Mouse (Mus musculus): Measurements from ENCODE around the gene Vmn2r80. TPM values are rescaled to one million over a fixed set of nuclear protein-coding genes. Genes with fewer than 3 reads are reported as not detected.
"Not testable (repeated sequence)": the region's sequence is repeated elsewhere in the genome, so short reads cannot be mapped to it uniquely, and the experiment has no call there.

Gene Vmn2r80
- polyA plus RNA-seq, 1 experiment from 2014 or later: not detected

DNA sequence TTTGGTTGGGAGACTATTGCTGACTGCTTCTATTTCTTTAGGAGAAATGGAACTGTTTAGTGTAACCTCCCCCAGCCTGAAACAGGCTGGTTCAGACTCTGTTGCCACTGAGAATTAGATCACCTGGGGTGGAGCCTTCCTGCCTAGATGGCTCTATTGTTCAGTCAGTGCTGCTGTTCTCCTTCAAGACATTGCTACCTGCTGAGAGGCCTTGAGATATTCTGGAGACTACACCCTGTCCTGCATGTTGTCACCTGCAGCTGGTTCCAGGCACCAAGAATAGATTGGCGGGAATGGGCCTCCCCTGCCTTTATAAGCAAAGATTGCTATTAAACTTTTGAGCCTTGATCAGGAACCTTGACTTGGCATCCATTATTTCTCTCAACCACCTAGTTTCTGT is 51.4 kb downstream of the Vmn2r80 start:
- H3K4me3 ChIP-seq (ENCODE audit: low read depth, low read length); H3K27ac ChIP-seq (ENCODE audit: low read length); H3K4me2 ChIP-seq (replicated peaks; ENCODE audit: low read depth, low read length); H3K9ac ChIP-seq (replicated peaks; ENCODE audit: low read depth, low read length); ATAC-seq (ENCODE audit: insufficient number of reproducible peaks, insufficient read depth, low FRiP score, low read depth); H3K27me3 ChIP-seq (ENCODE audit: control insufficient read depth, insufficient read depth, low read length); H3K9me3 ChIP-seq (ENCODE audit: control insufficient read depth, low read depth, low read length); H3K4me1 ChIP-seq (ENCODE audit: control insufficient read depth, insufficient read depth, low read length); H3K36me3 ChIP-seq (ENCODE audit: control insufficient read depth, insufficient read depth, low read length): not testable (repeated sequence)
- WGBS: 75% methylated on average over 1 of the region's 1 CpGs

GRCm38 (mm10) chr10:79220432-79220831 is 71.9 kb downstream of the Vmn2r80 start:
- Histone ChIP-seq H3K9ac (replicated peaks; ENCODE audit: low read depth, low read length) (no peak overlapping the region), H3K27me3 (ENCODE audit: control insufficient read depth, insufficient read depth, low read length) (no peaks in the 10 kb centered on the region), H3K4me3 (ENCODE audit: low read depth, low read length) (no peak overlapping the region), H3K9me3 (ENCODE audit: control insufficient read depth, low read depth, low read length) (no peaks in the 10 kb centered on the region), H3K27ac (ENCODE audit: low read length) (no peak overlapping the region), H3K36me3 (ENCODE audit: control insufficient read depth, insufficient read depth, low read length) (no peaks in the 10 kb centered on the region), H3K4me2 (replicated peaks; ENCODE audit: low read depth, low read length) (no peak overlapping the region), H3K4me1 (ENCODE audit: control insufficient read depth, insufficient read depth, low read length) (no peaks in the 10 kb centered on the region)
- ATAC-seq (ENCODE audit: insufficient number of reproducible peaks, insufficient read depth, low FRiP score, low read depth): no peak

DNA sequence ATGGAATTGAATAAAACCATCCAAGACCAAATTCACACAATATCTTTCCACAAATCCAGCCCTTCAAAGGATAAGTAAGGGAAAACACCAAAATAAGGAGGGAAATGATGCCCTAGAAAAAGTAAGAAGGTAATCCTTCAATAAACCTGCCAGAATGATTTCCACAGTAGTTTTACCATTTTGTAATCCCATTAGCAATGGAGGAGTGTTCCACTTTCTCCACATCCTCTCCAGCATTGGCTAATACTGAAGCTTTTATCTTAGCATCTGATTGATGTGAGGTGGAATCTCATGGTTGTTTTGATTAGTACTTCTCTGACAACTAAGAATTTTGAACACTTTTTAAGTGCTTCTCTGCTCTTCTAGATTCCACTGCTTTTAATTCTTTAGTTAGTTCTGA is 73.0 kb downstream of the Vmn2r80 start:
- no peak for ATAC-seq (ENCODE audit: insufficient number of reproducible peaks, insufficient read depth, low FRiP score, low read depth)
- H3K36me3 ChIP-seq (ENCODE audit: control insufficient read depth, insufficient read depth, low read length): no peaks in the 10 kb centered on the region
- H3K9me3 ChIP-seq (ENCODE audit: control insufficient read depth, low read depth, low read length): no peaks in the 10 kb centered on the region
- no peak overlapping the region for H3K4me2 ChIP-seq (replicated peaks; ENCODE audit: low read depth, low read length)
- no peak overlapping the region for H3K4me3 ChIP-seq (ENCODE audit: low read depth, low read length)
- no peak overlapping the region for H3K27ac ChIP-seq (ENCODE audit: low read length)
- H3K27me3 ChIP-seq (ENCODE audit: control insufficient read depth, insufficient read depth, low read length): no peaks in the 10 kb centered on the region
- H3K4me1 ChIP-seq (ENCODE audit: control insufficient read depth, insufficient read depth, low read length): no peaks in the 10 kb centered on the region
- no peak overlapping the region for H3K9ac ChIP-seq (replicated peaks; ENCODE audit: low read depth, low read length)

- WGBS: 76% methylated on average over 7 of the region's 7 CpGs
- H3K4me2 ChIP-seq (replicated peaks; ENCODE audit: low read depth, low read length): no peak overlapping the region
Measured at GRCm38 (mm10) chr10:79222214-79222613, 73.6 kb downstream of the Vmn2r80 start.

More at GRCm38 (mm10) chr10:79222214-79222613, 73.6 kb downstream of the Vmn2r80 start:
- H3K27ac ChIP-seq (ENCODE audit: low read length): no peak overlapping the region
- H3K4me1 ChIP-seq (ENCODE audit: control insufficient read depth, insufficient read depth, low read length): no peaks in the 10 kb centered on the region
- no peaks in the 10 kb centered on the region for H3K9me3 ChIP-seq (ENCODE audit: control insufficient read depth, low read depth, low read length)
- H3K36me3 ChIP-seq (ENCODE audit: control insufficient read depth, insufficient read depth, low read length): no peaks in the 10 kb centered on the region
- ATAC-seq (ENCODE audit: insufficient number of reproducible peaks, insufficient read depth, low FRiP score, low read depth): no peak
- H3K27me3 ChIP-seq (ENCODE audit: control insufficient read depth, insufficient read depth, low read length): no peaks in the 10 kb centered on the region
- no peak overlapping the region for H3K9ac ChIP-seq (replicated peaks; ENCODE audit: low read depth, low read length)
- no peak overlapping the region for H3K4me3 ChIP-seq (ENCODE audit: low read depth, low read length)

Other genes starting within 250 kb of the Vmn2r80 start
- not detected in 2 replicates for gene Olfr1354, start 235.6 kb upstream of the Vmn2r80 start, polyA plus RNA-seq (2014; fragmentation: Nextera tagmentation; extraction: Ambion mirVana)
- not detected in 2 replicates for gene Olfr8, start 198.1 kb upstream of the Vmn2r80 start, polyA plus RNA-seq (2014; fragmentation: Nextera tagmentation; extraction: Ambion mirVana)
- not detected in 2 replicates for gene Olfr1353, start 185.5 kb upstream of the Vmn2r80 start, polyA plus RNA-seq (2014; fragmentation: Nextera tagmentation; extraction: Ambion mirVana)
- not detected in 2 replicates for gene Olfr1352, start 167.7 kb upstream of the Vmn2r80 start, polyA plus RNA-seq (2014; fragmentation: Nextera tagmentation; extraction: Ambion mirVana)
- not detected in 2 replicates for gene Olfr1351, start 136.3 kb upstream of the Vmn2r80 start, polyA plus RNA-seq (2014; fragmentation: Nextera tagmentation; extraction: Ambion mirVana)
- gene Olfr57, start 120.0 kb upstream of the Vmn2r80 start, polyA plus RNA-seq (2014; fragmentation: Nextera tagmentation; extraction: Ambion mirVana): not detected in 2 replicates
- 31.3 and 31.6 TPM in 2 replicates for gene 2610008E11Rik, start 51.2 kb upstream of the Vmn2r80 start, polyA plus RNA-seq (2014; fragmentation: Nextera tagmentation; extraction: Ambion mirVana)
- gene Vmn2r81, start 98.9 kb downstream of the Vmn2r80 start, polyA plus RNA-seq (2014; fragmentation: Nextera tagmentation; extraction: Ambion mirVana): not detected in 2 replicates
- not detected in 2 replicates for gene Vmn2r82, start 207.8 kb downstream of the Vmn2r80 start, polyA plus RNA-seq (2014; fragmentation: Nextera tagmentation; extraction: Ambion mirVana)